Mouse (Mus musculus) C2C12 (cell line): ENCODE measurements around the gene Gm281.

Source experiments
- CTCF ChIP-seq: IDR thresholded peaks from one replicate; pipeline ENCODE4 v1.5.1; 2011; ENCODE audit not compliant: control insufficient read depth, insufficient read depth, insufficient read length
- MAX ChIP-seq: IDR thresholded peaks from one replicate; pipeline ENCODE4 v1.6.1; 2011; ENCODE audit warnings: mild to moderate bottlenecking, control low read depth

- TF ChIP-seq CTCF = no peak
- no peak for TF ChIP-seq MAX
Observed at GRCm38 (mm10) chr14:13910148-13910547, 4.1 kb downstream of the Gm281 start.
